Mouse (Mus musculus): ENCODE results near the gene Tox3.

Tox3 gene

DNA sequence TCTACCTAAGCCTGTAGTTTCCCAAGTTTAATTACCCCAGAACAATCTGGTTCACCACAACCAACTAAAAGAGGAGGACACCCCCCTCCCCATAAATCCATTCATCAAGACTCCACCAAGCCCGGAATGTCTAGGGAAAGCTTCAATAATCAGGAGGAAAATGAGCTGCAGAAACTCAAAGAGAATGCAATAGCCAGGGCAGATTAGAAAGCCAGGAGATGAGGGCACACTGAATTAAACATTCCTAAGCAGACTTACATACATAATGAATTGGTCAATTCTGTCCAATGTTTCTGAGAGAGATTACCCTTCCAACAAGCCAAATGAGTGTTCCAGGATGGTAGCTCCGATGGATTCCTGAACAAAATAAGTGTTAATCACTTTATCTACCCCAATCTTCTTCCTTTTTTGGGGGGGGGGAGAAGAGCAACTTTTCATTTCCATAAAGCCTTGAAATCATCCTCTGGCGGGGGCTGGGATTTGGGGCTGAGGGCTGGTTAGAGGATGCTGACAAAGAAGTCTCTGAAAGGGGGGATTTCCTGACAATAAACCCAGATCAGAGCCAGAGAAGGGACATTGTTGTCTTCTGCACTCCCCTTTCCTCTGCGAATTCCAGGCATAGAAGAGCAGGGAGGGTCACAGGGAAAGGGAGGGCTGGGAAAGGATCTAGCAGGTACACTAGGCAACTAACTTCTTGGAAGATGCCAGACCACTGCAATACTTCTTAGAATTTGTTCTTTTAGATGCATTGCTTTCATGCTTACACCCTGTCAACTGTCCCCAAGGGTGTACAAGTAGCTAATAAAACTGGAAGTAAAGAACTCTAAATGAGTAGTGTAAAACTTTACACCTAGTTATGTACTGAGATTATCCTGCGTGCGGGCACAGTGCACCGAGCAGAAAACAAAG, 17.5 kb downstream of the Tox3 start:
- DNase-seq (ENCODE audit: low read depth, low spot score), result peak; percentile 31

GRCm38 (mm10) chr8:90323824-90324223, 24.3 kb downstream of the Tox3 start:
- DNase-seq (ENCODE audit: low read depth, low spot score), result no peak

- DNase-seq (ENCODE audit: low read depth, low spot score), result no peak
These were observed 25.3 kb downstream of the Tox3 start for GRCm38 (mm10) chr8:90322701-90323439.

- no peak for DNase-seq (ENCODE audit: low read depth, low spot score)
These were observed 26.9 kb downstream of the Tox3 start for GRCm38 (mm10) chr8:90321255-90321654.

DNA sequence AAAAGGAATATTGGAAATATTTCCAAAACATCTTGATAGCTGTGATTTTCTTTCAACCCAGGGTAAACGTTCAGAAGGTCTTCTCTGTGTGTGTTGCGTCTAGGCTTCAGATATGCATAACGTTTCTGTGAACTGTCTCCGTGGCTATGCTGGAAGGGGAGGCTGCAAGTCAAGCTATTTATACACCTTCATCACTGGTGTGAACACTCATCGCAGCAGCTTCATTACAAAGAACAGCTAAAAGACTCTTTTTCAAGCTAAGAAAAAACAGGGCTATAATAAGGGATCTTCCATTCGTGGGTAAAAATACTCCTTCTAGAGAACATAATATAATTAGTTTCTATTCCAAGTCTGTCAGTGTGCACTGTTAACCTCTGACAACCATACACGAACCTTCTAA, 33.8 kb downstream of the Tox3 start:
- DNase-seq (ENCODE audit: low read depth, low spot score), result no peak

DNA sequence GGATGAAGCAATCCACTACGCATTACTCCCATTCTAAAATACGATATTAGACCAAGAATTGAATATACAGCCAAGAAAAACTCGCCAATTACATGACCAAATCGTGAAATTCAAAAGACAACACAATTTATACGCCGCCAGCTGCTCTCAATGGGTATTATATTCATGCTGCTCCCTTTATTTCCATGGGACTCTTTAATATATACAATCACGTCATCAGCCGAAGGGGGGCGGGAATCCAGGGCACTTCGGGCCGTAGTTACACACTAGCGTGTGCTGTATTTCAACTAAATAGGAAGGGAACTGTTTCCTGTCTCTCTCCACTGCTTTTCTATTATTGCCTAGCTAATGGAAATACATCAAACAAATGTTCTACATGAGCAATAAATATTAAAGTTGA, 45.2 kb downstream of the Tox3 start:
- no peak for DNase-seq (ENCODE audit: low read depth, low spot score)

- no peak for DNase-seq (ENCODE audit: low read depth, low spot score)
These were observed 45.9 kb downstream of the Tox3 start for GRCm38 (mm10) chr8:90302252-90302651.

- no peak for DNase-seq (ENCODE audit: low read depth, low spot score)
These were observed 46.6 kb downstream of the Tox3 start for GRCm38 (mm10) chr8:90301543-90301942.

- DNase-seq (ENCODE audit: low read depth, low spot score), result no peak
These were observed 47.2 kb downstream of the Tox3 start for GRCm38 (mm10) chr8:90300973-90301372.

DNA sequence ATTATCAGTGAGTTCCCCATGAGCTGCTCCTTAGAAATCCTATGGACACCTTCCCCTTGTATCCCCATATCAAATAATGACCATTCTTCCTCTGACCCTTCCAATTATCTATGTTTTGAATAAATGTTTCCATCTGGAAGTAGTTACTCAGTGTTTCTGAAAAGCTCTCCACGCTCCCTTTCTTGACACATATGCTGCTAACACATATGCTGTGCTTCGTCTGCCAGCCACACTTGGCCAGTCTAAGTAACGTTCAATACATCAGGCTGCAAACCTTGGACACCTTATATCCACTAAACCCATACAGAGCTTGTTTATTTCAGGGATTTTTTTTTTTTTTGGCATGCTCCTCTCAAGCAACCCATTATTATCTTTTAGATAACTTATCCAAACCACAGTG, 54.1 kb downstream of the Tox3 start:
- DNase-seq (ENCODE audit: low read depth, low spot score), result no peak

GRCm38 (mm10) chr8:90290811-90291210, 57.3 kb downstream of the Tox3 start:
- DNase-seq (ENCODE audit: low read depth, low spot score), result no peak

DNA sequence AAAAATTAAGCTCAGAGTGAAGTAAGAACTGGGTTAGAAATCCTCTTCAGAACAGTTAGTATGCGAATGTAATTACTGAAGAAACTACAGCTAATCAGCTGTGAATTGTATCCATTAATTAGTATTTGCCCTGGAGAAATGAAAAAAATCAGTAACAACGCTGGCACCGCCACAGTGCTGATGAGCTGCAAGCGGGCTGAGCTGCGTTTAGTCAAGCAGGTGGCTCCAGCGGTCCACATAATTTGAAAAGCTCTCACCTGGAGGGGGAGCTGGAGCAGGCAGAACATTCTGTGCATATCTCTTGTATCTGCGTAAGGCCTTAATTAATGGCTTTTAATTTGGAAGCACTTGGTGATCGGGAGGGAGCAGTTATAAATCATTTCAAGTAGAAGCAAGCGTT, 71.4 kb downstream of the Tox3 start:
- DNase-seq (ENCODE audit: low read depth, low spot score), result no peak

DNA sequence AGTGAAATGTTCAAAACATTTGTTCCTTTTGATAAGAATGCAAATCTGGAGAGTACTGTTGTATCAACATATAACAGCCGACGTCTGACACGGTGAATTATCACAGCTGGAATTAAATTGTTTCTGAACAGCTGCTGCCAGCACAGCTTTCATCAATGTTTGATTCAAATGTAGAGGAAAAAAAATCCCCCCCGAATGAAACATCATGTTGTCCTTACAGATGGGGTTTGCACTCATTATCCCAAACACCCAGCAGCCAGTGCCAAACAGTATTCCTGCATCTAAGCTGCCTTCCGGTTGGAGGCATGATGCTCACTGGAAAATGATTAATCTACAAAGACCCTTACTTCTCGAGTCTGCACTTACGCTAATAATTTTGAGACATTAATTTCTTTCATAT, 75.0 kb downstream of the Tox3 start:
- no peak for DNase-seq (ENCODE audit: low read depth, low spot score)

- no peak for DNase-seq (ENCODE audit: low read depth, low spot score)
These were observed 76.2 kb downstream of the Tox3 start for GRCm38 (mm10) chr8:90271920-90272319.

DNA sequence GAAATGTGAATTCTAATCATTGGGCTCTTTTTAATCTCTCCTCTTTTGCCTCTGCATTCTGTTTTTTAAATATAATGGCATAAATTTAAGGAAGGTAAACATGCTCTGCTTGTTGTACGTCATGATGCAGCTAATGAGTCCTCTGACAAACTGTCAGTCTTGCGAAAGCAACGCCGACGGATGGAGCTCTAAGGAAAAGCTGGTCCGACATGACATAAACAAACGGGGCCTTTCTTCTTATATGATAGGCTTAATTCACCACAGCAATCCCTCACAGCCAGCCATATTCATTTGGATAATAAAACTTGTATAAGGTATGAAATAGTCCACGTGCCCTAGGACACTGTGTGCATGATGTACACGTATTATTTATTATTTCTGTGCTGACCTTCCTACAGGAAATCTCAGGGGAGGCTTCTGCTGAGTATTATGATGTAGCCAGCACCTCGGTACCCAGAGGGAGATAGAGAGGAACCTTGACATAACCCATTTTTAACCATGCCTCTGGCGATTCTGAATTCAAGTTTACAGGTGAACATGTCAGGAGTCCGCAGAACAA, 80.4 kb downstream of the Tox3 start:
- DNase-seq (ENCODE audit: low read depth, low spot score), result no peak

DNA sequence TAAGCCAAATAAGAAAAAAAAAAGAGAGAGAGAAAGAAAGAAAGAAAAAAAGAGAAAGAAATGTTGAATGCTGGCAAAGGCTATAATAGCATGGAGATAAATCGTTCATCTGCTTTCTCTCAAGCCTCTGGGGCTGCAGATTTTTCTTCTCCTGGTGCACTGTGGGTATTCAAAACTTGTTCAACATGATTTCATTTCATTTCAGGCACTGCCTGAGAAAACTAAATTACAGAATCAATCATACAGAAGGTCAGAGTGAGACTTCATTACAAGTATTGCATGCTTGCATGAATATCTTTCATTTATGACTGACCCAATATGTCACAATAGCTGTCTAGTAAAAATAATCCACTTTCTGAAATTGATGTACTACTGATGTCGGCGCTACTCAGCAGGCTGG, 81.2 kb downstream of the Tox3 start:
- DNase-seq (ENCODE audit: low read depth, low spot score), result no peak

- no peak for DNase-seq (ENCODE audit: low read depth, low spot score)
These were observed 81.9 kb downstream of the Tox3 start for GRCm38 (mm10) chr8:90266239-90266638.

GRCm38 (mm10) chr8:90254158-90254867, 93.8 kb downstream of the Tox3 start:
- DNase-seq (ENCODE audit: low read depth, low spot score), result no peak

DNA sequence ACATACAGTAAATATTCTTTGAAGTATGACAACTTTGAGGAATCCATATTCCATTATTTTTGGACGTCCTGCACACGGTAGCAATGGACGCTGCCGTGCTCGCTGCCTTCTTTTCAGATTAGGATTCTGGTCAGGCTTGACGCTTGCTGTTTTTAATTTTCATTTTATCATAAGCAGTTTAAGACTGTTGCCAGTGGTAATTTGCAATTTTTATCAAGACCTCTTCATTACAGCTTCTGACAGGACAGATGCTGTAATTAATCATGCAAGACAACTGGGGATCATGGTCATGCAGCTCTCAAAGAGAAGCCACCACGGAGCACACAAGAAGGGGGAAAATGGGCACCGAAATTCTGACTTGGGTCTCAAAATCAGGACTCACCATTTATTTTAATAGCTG, 101.8 kb downstream of the Tox3 start:
- no peak for DNase-seq (ENCODE audit: low read depth, low spot score)

GRCm38 (mm10) chr8:90245828-90246227, 102.3 kb downstream of the Tox3 start:
- DNase-seq (ENCODE audit: low read depth, low spot score), result no peak

GRCm38 (mm10) chr8:90245187-90245586, 103.0 kb downstream of the Tox3 start:
- no peak for DNase-seq (ENCODE audit: low read depth, low spot score)
